Mouse (Mus musculus): Measurements from ENCODE around the gene Dlx6. TPM values are rescaled to one million over a fixed set of nuclear protein-coding genes. Genes with fewer than 3 reads are reported as not detected.

The Dlx6 gene
- polyA plus RNA-seq (2016; fragmentation: Nextera tagmentation; extraction: Ambion mirVana) = 1.0 and 2.6 TPM in 2 replicates

GRCm38 (mm10) chr6:6863160-6863870 lies at the start of gene Dlx6:
TSS of gene Dlx6 (plus strand) at chr6:6863334.
- 0% methylated on average over 21 of the region's 52 CpGs for WGBS
- peak within 1 kb of the TSS; percentile 18; the same call in 1 of the 2 replicates for H3K27ac ChIP-seq

DNA sequence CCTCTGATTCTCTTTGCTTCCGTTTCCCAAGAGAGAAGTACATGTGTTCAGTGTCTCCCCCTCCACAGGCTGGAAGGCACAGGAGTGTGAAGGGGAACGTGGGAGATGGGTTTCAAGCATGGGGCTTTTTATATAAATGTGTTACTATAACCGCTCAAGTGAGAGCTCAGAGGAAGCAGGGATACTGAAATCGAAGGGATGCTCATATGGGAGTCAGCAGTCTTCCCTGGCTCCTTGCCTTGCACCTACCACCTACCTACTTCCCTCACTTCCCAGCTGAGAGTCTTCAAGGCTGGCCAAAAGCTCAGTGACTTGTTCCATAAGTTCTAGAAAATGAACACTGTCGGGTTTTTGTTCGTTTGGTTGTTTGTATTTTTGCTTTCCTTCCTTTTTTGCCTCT lies 46.3 kb upstream of the Dlx6 start:
- Histone ChIP-seq H3K27me3 (no peaks in the 10 kb centered on the region), H3K9me3 (replicated peaks) (no peaks in the 10 kb centered on the region), H3K36me3 (no peaks in the 10 kb centered on the region), H3K4me2 (replicated peaks) (no peak overlapping the region), H3K4me1 (peaks cover 7% of the 10 kb centered on the region; the same call in 1 of the 2 replicates), H3K4me3 (no peak overlapping the region), H3K9ac (no peak overlapping the region), H3K27ac (no peak overlapping the region)
- ATAC-seq (ENCODE audit: low FRiP score) = no peak
- WGBS = 83% methylated on average over 6 of the region's 6 CpGs

More at GRCm38 (mm10) chr6:6863160-6863870, at the start of gene Dlx6:
- H3K4me3 ChIP-seq = peak within 1 kb of the TSS; percentile 41
- peak; percentile 76 for ATAC-seq (ENCODE audit: low FRiP score)
- H3K27me3 ChIP-seq = peaks cover 93% of the 10 kb centered on the region
- H3K9ac ChIP-seq = peak within 1 kb of the TSS; percentile 59
- no peaks in the 10 kb centered on the region for H3K36me3 ChIP-seq
- H3K4me1 ChIP-seq = peaks cover 20% of the 10 kb centered on the region
- H3K4me2 ChIP-seq (replicated peaks) = peak within 1 kb of the TSS; percentile 72
- no peaks in the 10 kb centered on the region for H3K9me3 ChIP-seq (replicated peaks)

DNA sequence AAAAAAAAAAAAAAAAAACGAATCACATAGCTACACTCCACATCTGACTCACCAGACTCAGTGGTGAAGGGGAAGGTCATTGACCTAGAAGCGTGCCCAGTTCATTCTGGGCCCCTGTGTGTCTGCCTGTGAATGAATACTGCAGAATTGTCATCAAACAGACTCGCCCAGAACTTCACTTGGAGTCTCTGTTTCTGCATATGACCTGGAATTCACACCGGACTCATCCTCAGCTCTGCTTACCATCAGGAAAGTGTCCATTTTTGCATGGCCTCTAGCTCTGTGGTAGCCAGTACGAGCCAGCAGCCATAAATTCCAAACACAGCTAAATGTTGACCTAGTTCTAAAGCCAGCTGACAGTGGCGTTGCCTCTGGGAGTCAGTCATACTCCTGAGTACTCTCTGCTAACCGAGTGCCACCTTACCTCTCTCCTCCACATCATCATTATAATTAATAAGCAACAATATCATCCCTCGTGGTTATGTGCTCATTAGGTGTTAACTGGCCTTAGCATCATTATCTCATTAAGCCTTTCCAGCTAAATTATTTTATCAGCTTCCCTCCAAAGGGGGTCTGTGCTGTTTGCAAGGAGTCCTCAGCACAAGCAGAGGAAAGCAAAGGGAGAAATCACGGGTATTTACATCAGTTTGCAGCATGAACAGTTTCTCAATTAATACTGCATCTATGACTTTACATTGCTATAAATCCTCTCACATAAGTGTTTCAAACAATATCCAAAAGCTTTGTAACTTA lies 44.9 kb upstream of the Dlx6 start:
- Histone ChIP-seq H3K4me1 (peaks cover 7% of the 10 kb centered on the region; the same call in 1 of the 2 replicates), H3K9me3 (replicated peaks) (no peaks in the 10 kb centered on the region), H3K27me3 (no peaks in the 10 kb centered on the region), H3K4me2 (replicated peaks) (no peak overlapping the region), H3K27ac (no peak overlapping the region), H3K4me3 (no peak overlapping the region), H3K9ac (no peak overlapping the region), H3K36me3 (no peaks in the 10 kb centered on the region)
- WGBS = 53% methylated on average over 8 of the region's 9 CpGs
- ATAC-seq (ENCODE audit: low FRiP score) = peak; percentile 68; the same call in 1 of the 2 replicates

- no peaks in the 10 kb centered on the region for H3K9me3 ChIP-seq (replicated peaks)
- H3K9ac ChIP-seq = no peak overlapping the region
- no peaks in the 10 kb centered on the region for H3K36me3 ChIP-seq
- WGBS = 25% methylated on average over 7 of the region's 7 CpGs
- H3K27ac ChIP-seq = no peak overlapping the region
- no peak for ATAC-seq (ENCODE audit: low FRiP score)
- H3K4me3 ChIP-seq = no peak overlapping the region
- peaks cover 7% of the 10 kb centered on the region; the same call in 1 of the 2 replicates for H3K4me1 ChIP-seq
- H3K4me2 ChIP-seq (replicated peaks) = 0 out of 2 replicates have a peak overlapping the region, but pooled peaks have one; percentile 2
- H3K27me3 ChIP-seq = no peaks in the 10 kb centered on the region
These were observed 44.0 kb upstream of the Dlx6 start for GRCm38 (mm10) chr6:6819134-6819533.

DNA sequence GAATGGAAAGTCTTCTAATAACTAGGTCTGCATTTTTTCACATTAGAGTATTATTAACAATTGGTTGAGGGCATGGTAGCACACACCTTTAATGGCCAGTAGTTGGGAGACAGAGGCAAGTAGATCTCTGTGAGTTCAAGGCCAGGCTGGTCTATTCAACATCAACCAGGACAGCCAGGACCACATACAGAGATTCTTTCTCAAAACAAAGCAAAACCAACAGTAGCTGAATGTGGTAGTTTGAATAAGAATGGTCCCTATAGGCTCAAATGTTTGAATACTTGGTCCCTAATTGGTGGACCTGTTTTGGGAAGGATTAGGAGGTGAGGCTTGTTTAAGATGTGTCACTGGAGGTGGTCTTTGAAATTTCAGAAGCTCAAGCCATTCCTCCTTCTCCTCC lies 37.8 kb upstream of the Dlx6 start:
- no peaks in the 10 kb centered on the region for H3K9me3 ChIP-seq (replicated peaks)

DNA sequence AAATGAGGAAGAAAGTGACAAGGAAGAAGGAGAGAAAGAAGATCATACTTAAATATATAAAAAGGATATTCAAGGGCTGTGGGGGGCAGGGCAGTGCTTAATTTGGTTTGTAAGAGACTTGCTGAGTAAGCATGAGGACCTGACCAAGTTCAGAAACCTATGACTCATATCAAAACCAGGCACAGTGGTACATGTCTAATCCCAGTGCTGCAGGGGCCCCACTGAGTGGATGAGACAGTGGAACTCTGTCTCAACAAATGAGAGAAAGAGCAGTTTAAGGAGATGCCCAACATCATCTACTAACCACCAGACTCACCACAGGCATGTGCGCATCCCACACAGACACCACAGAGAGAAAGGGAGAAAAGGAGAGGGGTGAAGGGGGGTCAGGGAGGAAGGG lies 36.3 kb upstream of the Dlx6 start:
- no peaks in the 10 kb centered on the region for H3K27me3 ChIP-seq
- 94% methylated on average over 1 of the region's 1 CpGs for WGBS
- no peak overlapping the region for H3K27ac ChIP-seq
- no peak overlapping the region for H3K4me3 ChIP-seq
- H3K4me1 ChIP-seq = no peaks in the 10 kb centered on the region
- H3K9ac ChIP-seq = no peak overlapping the region
- ATAC-seq (ENCODE audit: low FRiP score) = no peak
- H3K4me2 ChIP-seq (replicated peaks) = no peak overlapping the region
- H3K36me3 ChIP-seq = no peaks in the 10 kb centered on the region
- no peaks in the 10 kb centered on the region for H3K9me3 ChIP-seq (replicated peaks)

More for the DNA sequence above, 37.8 kb upstream of the Dlx6 start:
- Histone ChIP-seq H3K9ac (no peak overlapping the region), H3K4me2 (replicated peaks) (no peak overlapping the region), H3K4me1 (no peaks in the 10 kb centered on the region), H3K27me3 (no peaks in the 10 kb centered on the region), H3K4me3 (no peak overlapping the region), H3K27ac (no peak overlapping the region), H3K36me3 (no peaks in the 10 kb centered on the region)
- no peak for ATAC-seq (ENCODE audit: low FRiP score)

- no peak for ATAC-seq (ENCODE audit: low FRiP score)
- no peak overlapping the region for H3K9ac ChIP-seq
- H3K36me3 ChIP-seq = no peaks in the 10 kb centered on the region
- no peaks in the 10 kb centered on the region for H3K27me3 ChIP-seq
- no peaks in the 10 kb centered on the region for H3K9me3 ChIP-seq (replicated peaks)
- H3K4me3 ChIP-seq = no peak overlapping the region
- no peak overlapping the region for H3K27ac ChIP-seq
- WGBS = 66% methylated on average over 7 of the region's 7 CpGs
- H3K4me2 ChIP-seq (replicated peaks) = no peak overlapping the region
- H3K4me1 ChIP-seq = no peaks in the 10 kb centered on the region
These were observed 32.7 kb upstream of the Dlx6 start for GRCm38 (mm10) chr6:6830446-6830845.

- Histone ChIP-seq H3K9me3 (replicated peaks) (no peaks in the 10 kb centered on the region), H3K4me2 (replicated peaks) (no peak overlapping the region), H3K27ac (no peak overlapping the region), H3K4me3 (no peak overlapping the region), H3K27me3 (0 out of 2 replicates have a peak, but pooled peaks cover 4% of the 10 kb centered on the region), H3K9ac (no peak overlapping the region), H3K36me3 (no peaks in the 10 kb centered on the region), H3K4me1 (no peaks in the 10 kb centered on the region)
- WGBS = 91% methylated on average over 3 of the region's 3 CpGs
- no peak for ATAC-seq (ENCODE audit: low FRiP score)
These were observed 29.8 kb upstream of the Dlx6 start for GRCm38 (mm10) chr6:6833301-6833700.

GRCm38 (mm10) chr6:6848541-6848940 lies 14.6 kb upstream of the Dlx6 start:
- H3K27ac ChIP-seq = no peak overlapping the region
- ATAC-seq (ENCODE audit: low FRiP score) = no peak
- H3K9ac ChIP-seq = no peak overlapping the region
- 7% methylated on average over 4 of the region's 4 CpGs for WGBS
- H3K9me3 ChIP-seq (replicated peaks) = no peaks in the 10 kb centered on the region
- no peaks in the 10 kb centered on the region for H3K4me1 ChIP-seq
- H3K4me3 ChIP-seq = no peak overlapping the region
- H3K36me3 ChIP-seq = no peaks in the 10 kb centered on the region
- peaks cover 79% of the 10 kb centered on the region for H3K27me3 ChIP-seq
- no peak overlapping the region for H3K4me2 ChIP-seq (replicated peaks)

- H3K27me3 ChIP-seq = peaks cover 88% of the 10 kb centered on the region
- no peak overlapping the region for H3K4me3 ChIP-seq
- H3K9me3 ChIP-seq (replicated peaks) = no peaks in the 10 kb centered on the region
- H3K36me3 ChIP-seq = no peaks in the 10 kb centered on the region
- ATAC-seq (ENCODE audit: low FRiP score) = no peak
- WGBS = under 1% methylated on average over 12 of the region's 12 CpGs
- no peak overlapping the region for H3K4me2 ChIP-seq (replicated peaks)
- H3K27ac ChIP-seq = no peak overlapping the region
- H3K9ac ChIP-seq = no peak overlapping the region
- H3K4me1 ChIP-seq = no peaks in the 10 kb centered on the region
These were observed 13.4 kb upstream of the Dlx6 start for GRCm38 (mm10) chr6:6849744-6850143.

DNA sequence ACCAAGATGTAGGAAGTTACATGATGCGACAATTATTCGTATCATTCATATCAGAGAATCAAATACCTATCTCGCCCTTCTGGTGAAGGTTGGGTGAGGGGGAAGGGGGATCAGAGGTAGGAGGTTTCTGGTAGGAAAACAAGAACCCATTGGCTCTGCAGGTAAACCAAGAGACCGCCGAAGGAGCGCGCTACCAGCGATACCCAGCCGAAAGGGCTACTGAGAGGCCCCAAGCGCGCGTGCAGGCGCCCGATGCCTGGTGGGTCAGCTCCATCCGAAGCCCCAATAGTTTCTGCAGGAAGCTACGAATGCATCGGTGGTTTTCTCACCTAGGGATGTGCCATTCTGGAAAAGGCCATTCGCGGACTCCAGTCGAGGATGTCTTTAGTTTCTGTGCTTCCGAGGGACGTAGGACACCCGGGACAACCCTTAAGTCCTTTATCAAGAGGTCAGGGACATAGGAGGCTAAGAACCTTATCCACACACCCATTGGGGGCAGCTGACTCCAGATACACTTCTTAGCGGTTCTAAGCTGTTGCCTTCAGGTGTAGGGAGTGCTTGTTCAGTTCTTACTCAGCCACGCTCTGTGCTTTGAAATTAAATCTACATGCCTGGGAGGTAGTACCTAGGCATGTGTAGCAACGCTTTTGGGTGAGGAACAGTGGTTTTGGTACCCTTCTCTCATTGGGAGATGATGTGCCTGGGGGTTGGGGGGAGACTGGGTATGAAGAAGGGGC lies 12.6 kb upstream of the Dlx6 start:
- peaks cover 89% of the 10 kb centered on the region for H3K27me3 ChIP-seq
- ATAC-seq (ENCODE audit: low FRiP score) = no peak
- under 1% methylated on average over 26 of the region's 26 CpGs for WGBS
- no peaks in the 10 kb centered on the region for H3K4me1 ChIP-seq
- no peaks in the 10 kb centered on the region for H3K9me3 ChIP-seq (replicated peaks)
- H3K4me2 ChIP-seq (replicated peaks) = no peak overlapping the region
- no peak overlapping the region for H3K27ac ChIP-seq
- no peak overlapping the region for H3K4me3 ChIP-seq
- no peaks in the 10 kb centered on the region for H3K36me3 ChIP-seq
- H3K9ac ChIP-seq = no peak overlapping the region

DNA sequence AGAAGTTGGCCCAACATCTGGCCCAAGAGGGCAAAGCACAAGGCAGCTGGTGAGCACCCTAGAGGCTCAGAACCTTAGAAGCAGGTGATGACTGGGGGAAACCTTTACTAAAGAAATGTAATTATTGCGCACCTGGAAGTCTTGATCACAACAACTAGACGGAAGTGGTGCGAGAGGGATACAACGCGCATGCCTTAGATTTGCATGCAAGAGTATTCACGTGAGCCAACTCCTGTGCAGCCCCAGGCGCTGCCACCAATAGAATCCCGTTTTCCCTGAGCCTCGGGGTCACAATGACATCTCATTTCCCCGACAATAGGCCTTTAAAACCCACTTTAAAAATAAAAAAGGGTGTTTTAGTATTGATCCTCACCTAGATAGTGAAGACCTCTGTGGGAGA lies 12.0 kb upstream of the Dlx6 start:
- Histone ChIP-seq H3K4me3 (no peak overlapping the region), H3K4me2 (replicated peaks) (no peak overlapping the region), H3K4me1 (no peaks in the 10 kb centered on the region), H3K27ac (no peak overlapping the region), H3K9me3 (replicated peaks) (no peaks in the 10 kb centered on the region), H3K36me3 (no peaks in the 10 kb centered on the region), H3K9ac (no peak overlapping the region), H3K27me3 (peaks cover 89% of the 10 kb centered on the region)
- WGBS = 2% methylated on average over 10 of the region's 10 CpGs
- ATAC-seq (ENCODE audit: low FRiP score) = no peak
